Mouse (Mus musculus): ENCODE results near the gene Prx. TPM values are rescaled to one million over a fixed set of nuclear protein-coding genes. Genes with fewer than 3 reads are reported as not detected.
"Not testable (repeated sequence)": the region's sequence is repeated elsewhere in the genome, so short reads cannot be mapped to it uniquely, and the experiment has no call there.

Gene Prx
- polyA plus RNA-seq, 1 experiment, result 1.7 TPM

DNA sequence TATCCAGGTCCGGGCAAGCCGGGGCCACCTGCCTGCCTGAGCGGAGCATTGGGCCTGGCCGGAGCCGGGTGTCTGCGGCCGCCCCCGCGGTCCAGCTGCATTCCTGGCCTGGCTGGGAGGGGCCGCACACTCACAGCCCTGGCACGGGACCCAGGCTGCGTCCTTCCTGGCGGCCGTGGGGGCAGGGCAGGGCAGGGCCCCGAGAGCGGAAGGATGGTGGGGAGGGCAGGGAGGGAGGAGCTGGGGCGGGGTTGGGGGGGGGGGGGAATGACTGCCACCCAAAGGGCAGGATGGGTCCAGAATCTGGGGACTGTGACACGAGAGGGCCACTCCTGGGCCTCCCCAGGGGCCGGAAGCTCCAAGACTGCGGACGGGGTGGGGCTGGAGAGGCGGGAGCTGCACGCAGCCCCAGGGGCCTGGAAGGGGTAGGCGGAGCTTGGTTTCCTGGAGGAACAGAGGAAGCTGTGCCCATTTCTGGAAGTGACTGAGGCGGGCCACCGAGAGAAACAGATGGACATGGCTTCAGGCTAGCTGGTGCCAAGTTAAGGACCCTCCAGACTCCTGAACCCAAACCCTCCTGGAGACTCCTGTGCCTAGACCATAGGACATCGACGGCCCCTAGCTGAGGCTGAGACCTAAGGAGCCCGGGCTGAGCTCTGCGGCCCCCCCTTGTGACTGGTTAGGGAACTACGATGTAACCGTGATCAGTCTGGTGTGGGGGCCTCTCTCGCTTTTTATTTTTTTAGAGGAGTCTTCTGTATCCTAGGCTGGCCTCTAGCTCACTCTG, 8.4 kb upstream of the Prx start:
- Histone ChIP-seq H3K36me3 (replicated peaks; ENCODE audit: low read length) (peaks cover 22% of the 10 kb centered on the region), H3K4me1 (peaks cover 60% of the 10 kb centered on the region), H3K4me3 (replicated peaks) (peak overlapping the region; percentile 95), H3K27me3 (replicated peaks) (no peaks in the 10 kb centered on the region), H3K9me3 (no peaks in the 10 kb centered on the region)
- TF ChIP-seq FLI1 (IDR thresholded peaks at IDR 0.05; ENCODE audit: low read length) (no peak), GATA1 (IDR thresholded peaks at IDR 0.05; ENCODE audit: borderline replicate concordance, low read length) (no peak)

DNA sequence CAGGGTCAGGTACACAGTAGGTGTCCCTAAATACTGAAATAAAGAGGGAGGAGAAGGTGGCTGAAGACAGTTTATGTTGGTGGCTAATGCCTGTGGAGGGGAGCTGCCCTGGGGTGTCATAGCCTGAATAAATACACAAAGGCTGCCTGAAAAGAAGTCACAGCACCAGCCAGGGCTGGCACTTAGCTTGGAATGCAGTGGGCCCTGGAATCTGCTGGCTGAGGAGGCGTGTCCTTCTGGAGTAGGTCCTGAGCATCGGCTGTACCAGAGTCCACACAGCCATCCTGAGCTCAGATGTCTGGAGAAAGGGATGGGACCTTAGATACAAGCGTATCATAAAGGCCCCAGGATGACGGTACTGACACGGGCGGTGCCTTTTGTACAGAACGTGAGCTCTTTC, 7.3 kb upstream of the Prx start:
- H3K4me3 ChIP-seq (replicated peaks), result peak overlapping the region; percentile 95
- H3K36me3 ChIP-seq (replicated peaks; ENCODE audit: low read length), result peaks cover 22% of the 10 kb centered on the region
- no peaks in the 10 kb centered on the region for H3K27me3 ChIP-seq (replicated peaks)
- no peaks in the 10 kb centered on the region for H3K9me3 ChIP-seq
- peaks cover 60% of the 10 kb centered on the region for H3K4me1 ChIP-seq
- TF ChIP-seq FLI1 (IDR thresholded peaks at IDR 0.05; ENCODE audit: low read length) (no peak), GATA1 (IDR thresholded peaks at IDR 0.05; ENCODE audit: borderline replicate concordance, low read length) (no peak)

DNA sequence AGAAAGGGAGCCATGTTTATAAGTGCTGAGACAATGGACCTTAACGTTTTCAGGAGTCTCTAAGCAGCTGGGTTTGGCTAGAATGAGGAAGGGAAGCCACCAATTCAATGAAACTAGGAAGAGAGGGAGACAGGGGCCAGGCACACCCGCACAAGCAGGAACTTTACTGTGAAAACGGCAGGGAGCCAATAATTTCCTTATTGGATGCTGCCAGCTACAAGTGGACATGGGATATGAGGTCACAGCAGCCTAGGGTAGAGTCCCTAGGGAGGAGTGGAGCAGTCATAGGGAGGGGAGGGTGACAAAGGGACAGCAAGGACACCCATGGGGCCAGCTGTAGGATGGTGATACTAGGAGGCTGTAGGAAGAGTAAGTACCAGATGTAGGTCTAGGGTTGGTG, 6.1 kb upstream of the Prx start:
- Histone ChIP-seq H3K36me3 (replicated peaks; ENCODE audit: low read length) (peaks cover 22% of the 10 kb centered on the region), H3K27me3 (replicated peaks) (no peaks in the 10 kb centered on the region), H3K4me1 (peaks cover 64% of the 10 kb centered on the region), H3K4me3 (replicated peaks) (peak overlapping the region; percentile 67), H3K9me3 (no peaks in the 10 kb centered on the region)
- TF ChIP-seq GATA1 (IDR thresholded peaks at IDR 0.05; ENCODE audit: borderline replicate concordance, low read length) (no peak), FLI1 (IDR thresholded peaks at IDR 0.05; ENCODE audit: low read length) (no peak)

DNA sequence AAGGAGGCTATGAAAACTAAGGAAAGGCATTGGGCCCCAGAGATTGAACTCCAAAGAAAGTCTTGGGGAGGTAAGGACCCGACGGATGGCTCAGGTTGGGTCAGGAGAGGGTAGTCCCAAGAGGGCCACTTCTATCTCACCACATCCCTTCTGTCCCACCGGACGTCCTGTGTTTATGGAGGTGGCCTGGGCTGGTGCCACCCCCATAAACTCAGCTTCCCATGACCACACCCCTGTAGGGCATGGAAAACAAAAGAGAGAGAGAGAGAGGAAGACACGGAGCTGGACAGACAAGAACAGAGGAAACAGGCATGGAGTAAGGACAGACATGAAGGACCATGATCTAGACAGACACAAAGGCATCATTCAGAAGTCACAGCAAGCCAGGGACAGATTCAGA, 5.7 kb upstream of the Prx start:
- Histone ChIP-seq H3K36me3 (replicated peaks; ENCODE audit: low read length) (peaks cover 19% of the 10 kb centered on the region), H3K4me3 (replicated peaks) (peak overlapping the region; percentile 67), H3K4me1 (peaks cover 60% of the 10 kb centered on the region), H3K27me3 (replicated peaks) (no peaks in the 10 kb centered on the region), H3K9me3 (no peaks in the 10 kb centered on the region)
- TF ChIP-seq GATA1 (IDR thresholded peaks at IDR 0.05; ENCODE audit: borderline replicate concordance, low read length), result no peak

DNA sequence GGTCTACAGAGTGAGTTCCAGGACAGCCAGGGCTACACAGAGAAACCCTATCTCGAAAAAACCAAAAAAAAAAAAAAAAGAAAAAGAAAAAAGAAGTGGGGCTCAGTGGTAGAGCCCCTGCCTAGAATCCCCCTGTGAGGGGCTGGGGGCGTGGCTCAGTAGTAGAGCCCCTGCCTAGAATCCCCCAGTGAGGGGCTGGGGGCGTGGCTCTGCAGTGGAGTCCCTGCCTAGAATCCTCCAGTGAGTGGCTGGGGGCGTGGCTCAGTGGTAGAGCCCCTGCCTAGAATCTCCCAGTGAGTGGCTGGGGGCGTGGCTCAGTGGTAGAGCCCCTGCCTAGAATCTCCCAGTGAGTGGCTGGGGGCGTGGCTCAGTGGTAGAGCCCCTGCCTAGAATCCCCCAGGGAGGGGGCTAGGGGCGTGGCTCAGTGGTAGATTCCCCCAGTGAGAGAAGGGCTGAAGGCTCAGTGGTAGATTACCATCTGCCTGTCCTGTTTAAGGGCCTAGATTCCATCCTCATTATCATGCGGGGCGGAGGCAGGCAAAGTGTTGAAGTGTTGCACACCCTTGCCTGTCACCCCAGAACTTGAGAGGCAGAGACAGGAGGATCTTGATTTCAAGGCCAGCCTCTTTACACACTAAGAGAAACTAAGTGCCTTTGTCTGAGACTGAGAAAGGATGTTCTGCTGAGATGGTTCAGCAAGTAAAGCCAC, 4.3 kb upstream of the Prx start:
- H3K36me3 ChIP-seq (replicated peaks; ENCODE audit: low read length); H3K27me3 ChIP-seq (replicated peaks); H3K4me3 ChIP-seq (replicated peaks); H3K9me3 ChIP-seq: not testable (repeated sequence)
- peaks cover 46% of the 10 kb centered on the region for H3K4me1 ChIP-seq

DNA sequence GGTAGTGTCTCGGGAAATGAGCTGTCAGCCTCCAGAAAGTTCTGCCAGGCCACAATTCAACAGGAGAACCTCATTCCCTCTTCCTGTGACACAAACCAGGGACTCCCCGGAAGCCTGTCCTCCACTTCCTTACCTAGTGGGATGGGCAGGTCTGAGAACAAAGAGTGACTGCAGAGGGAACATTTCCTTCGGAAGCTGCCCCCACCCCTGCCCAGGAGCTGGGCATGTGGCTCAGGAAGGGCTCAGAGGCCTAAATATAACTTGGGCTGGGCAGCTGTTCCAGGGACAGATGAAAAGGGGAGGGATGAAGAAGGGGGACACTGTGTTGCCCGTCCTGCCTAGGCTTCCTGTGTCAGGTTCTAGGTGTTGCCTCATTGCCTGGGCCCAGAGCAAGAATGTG, 2.5 kb downstream of the Prx start:
- Histone ChIP-seq H3K9me3 (no peaks in the 10 kb centered on the region), H3K4me1 (peaks cover 37% of the 10 kb centered on the region), H3K27me3 (replicated peaks) (no peaks in the 10 kb centered on the region), H3K4me3 (replicated peaks) (no peak overlapping the region), H3K36me3 (replicated peaks; ENCODE audit: low read length) (peaks cover 23% of the 10 kb centered on the region)
- TF ChIP-seq GATA1 (IDR thresholded peaks at IDR 0.05; ENCODE audit: borderline replicate concordance, low read length) (no peak), FLI1 (IDR thresholded peaks at IDR 0.05; ENCODE audit: low read length) (no peak)

DNA sequence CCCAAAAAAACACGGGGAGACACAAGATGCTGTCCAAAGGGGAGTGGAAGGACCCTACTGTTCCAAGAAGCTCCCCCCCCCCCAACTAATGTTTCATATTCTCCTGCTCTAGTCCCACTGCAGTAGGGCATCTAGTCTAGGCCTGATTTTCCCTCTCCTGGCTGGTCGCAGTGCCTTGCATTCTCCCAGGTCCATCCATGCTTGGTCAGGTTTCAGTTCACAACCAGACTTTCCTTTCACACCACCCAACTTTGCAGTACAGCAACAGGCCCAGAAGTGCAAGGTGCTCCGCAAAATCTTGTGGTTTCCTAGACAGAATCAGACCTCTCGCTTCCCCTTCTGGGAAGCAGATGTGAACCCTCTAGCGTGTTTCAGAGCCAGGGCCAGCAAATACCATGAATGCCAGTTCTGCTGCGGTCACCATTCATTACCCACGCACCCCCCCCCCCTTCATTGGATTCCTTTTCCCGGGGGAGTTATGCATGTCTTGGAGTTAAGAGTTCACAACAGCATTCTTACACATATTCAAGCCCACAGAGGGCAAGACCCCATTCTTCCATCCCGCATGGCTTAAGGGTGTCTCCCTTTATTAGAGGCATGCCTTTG, 7.7 kb downstream of the Prx start:
- Histone ChIP-seq H3K4me1 (peaks cover 37% of the 10 kb centered on the region), H3K4me3 (replicated peaks) (peak overlapping the region; percentile 95), H3K27me3 (replicated peaks) (no peaks in the 10 kb centered on the region), H3K9me3 (no peaks in the 10 kb centered on the region), H3K36me3 (replicated peaks; ENCODE audit: low read length) (peaks cover 23% of the 10 kb centered on the region)
- TF ChIP-seq GATA1 (IDR thresholded peaks at IDR 0.05; ENCODE audit: borderline replicate concordance, low read length) (no peak), FLI1 (IDR thresholded peaks at IDR 0.05; ENCODE audit: low read length) (no peak)

DNA sequence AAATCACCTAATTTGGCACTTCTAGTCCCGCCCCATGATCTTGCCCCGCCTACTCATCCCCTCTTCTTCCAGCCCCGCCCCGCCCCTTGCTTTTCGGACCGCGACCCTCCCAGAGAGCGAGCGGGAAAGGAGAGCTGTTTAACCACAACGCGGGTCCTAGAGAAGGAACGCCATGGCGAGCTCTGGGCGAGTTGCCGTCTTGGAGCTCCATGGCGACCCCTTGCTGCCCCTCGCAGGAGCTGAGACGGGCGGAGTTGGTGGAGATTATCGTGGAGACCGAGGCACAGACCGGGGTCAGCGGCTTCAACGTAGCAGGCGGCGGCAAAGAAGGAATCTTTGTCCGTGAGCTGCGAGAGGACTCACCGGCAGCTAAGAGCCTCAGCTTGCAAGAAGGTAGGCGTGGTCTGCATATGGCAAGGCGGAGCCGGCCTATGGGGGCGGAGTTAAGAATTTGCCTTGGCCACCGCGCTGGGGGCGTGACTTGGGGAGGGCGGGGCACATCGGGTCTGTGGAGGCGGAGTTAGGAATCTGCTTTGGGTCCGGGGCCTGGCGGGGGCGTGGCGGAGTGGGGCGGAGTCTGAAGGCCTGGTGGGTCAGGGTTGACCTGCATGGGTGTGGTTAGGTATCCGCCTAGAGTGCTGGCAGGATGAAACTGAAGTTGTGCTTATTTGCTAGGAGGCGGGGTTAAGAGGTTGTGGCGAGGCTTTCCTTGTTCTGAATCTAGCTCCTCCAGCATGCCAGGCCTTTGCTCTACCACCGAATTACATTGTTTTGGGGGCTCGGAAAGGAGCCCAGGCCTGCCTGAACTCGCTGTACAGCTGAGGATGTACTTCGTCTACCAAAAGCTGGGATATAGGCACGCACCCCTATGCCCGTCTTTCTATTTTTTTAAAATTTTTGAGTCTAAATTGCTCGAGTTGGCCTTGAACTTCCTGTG, 8.9 kb downstream of the Prx start:
- peaks cover 21% of the 10 kb centered on the region for H3K36me3 ChIP-seq (replicated peaks; ENCODE audit: low read length)
- H3K27me3 ChIP-seq (replicated peaks), result no peaks in the 10 kb centered on the region
- TF ChIP-seq FLI1 (IDR thresholded peaks at IDR 0.05; ENCODE audit: low read length) (no peak), GATA1 (IDR thresholded peaks at IDR 0.05; ENCODE audit: borderline replicate concordance, low read length) (no peak)
- H3K4me1 ChIP-seq, result peaks cover 33% of the 10 kb centered on the region
- H3K9me3 ChIP-seq, result no peaks in the 10 kb centered on the region
- H3K4me3 ChIP-seq (replicated peaks), result peak overlapping the region; percentile 95

DNA sequence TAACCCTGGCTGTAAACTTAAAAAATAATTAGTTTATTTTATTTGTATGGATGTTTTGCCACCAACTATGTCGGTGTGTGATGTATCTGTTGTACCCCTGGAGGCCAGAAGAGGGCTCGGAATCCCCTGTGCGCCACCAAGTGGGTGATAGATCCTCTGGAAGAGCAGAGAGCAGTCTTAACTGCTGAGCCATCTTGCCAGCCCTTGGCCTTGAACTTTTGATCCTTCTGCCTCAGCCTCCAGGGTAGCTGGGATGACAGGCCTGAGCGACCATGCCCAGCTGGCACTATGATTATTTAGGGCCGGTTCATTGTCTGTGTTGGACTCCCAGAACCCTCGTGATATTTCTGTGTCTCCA, 9.5 kb downstream of the Prx start:
- no peaks in the 10 kb centered on the region for H3K27me3 ChIP-seq (replicated peaks)
- H3K4me3 ChIP-seq (replicated peaks), result peak overlapping the region; percentile 95
- TF ChIP-seq FLI1 (IDR thresholded peaks at IDR 0.05; ENCODE audit: low read length) (no peak), GATA1 (IDR thresholded peaks at IDR 0.05; ENCODE audit: borderline replicate concordance, low read length) (no peak)
- H3K36me3 ChIP-seq (replicated peaks; ENCODE audit: low read length), result peaks cover 19% of the 10 kb centered on the region
- peaks cover 30% of the 10 kb centered on the region for H3K4me1 ChIP-seq
- no peaks in the 10 kb centered on the region for H3K9me3 ChIP-seq
